ENCODE assay signal across 22 mouse cellular contexts in genomic region chr3:136865176-136865859, GRCm38 (mm10).
DNase-seq lines count a peak whose midpoint lies in the region; ATAC-seq and TF ChIP-seq lines count a peak whose summit lies in the region.
"Had no signal": no experiment of that assay in that cellular context is flagged by ENCODE, and none has a peak within 500 bp of the region (broad histone marks: within the 10 kb centered on the region; RNA-seq: fewer than 3 reads in every experiment).

No protein-coding gene starts in this region.

- DNase-seq in layer of hippocampus, adult 2 months (ENCODE audit: low spot score in 2 of 2), result no peak
- DNase-seq in layer of hippocampus, adult 11-12 months (ENCODE audit: low spot score), result no peak
- DNase-seq in lung, postnatal 25 days (ENCODE audit: low spot score), result no peak
- DNase-seq in midbrain, embryonic 14.5 days, result no peak
- DNase-seq: adrenal gland, postnatal 25 days; B cell, adult 2 months; cerebellum, adult 11 months; cerebellum, adult 18-20 months; cerebellum, adult 8-10 months; cerebellum, adult 9-11 months; cerebellum, postnatal 14 days; cerebellum, postnatal 36 days; embryo, embryonic 11 days had no signal

- no peak overlapping the region for H3K9ac ChIP-seq in lung, embryonic 15.5 days
- no peak overlapping the region for H3K9ac ChIP-seq in midbrain, embryonic 16.5 days (ENCODE audit: low read depth, low read length)
- no peak overlapping the region for H3K9ac ChIP-seq in midbrain, embryonic 14.5 days (replicated peaks; ENCODE audit: low read length)
- H3K9ac ChIP-seq: embryonic facial prominence, embryonic 13.5 days; embryonic facial prominence, embryonic 15.5 days; forebrain, embryonic 12.5 days had no signal

- no peak overlapping the region for H3K4me3 ChIP-seq in layer of hippocampus, adult 2 months
- H3K4me3 ChIP-seq in lung, embryonic 15.5 days, result no peak overlapping the region
- H3K4me3 ChIP-seq in midbrain, embryonic 16.5 days (ENCODE audit: low read depth, low read length), result no peak overlapping the region
- H3K4me3 ChIP-seq in midbrain, embryonic 14.5 days (replicated peaks; ENCODE audit: low read depth, low read length), result no peak overlapping the region
- H3K4me3 ChIP-seq: embryonic facial prominence, embryonic 13.5 days; embryonic facial prominence, embryonic 15.5 days; erythroblast, embryonic 14.5 days; forebrain, embryonic 10.5 days; forebrain, embryonic 12.5 days had no signal

- no peak overlapping the region for H3K4me2 ChIP-seq in lung, embryonic 15.5 days
- H3K4me2 ChIP-seq in midbrain, embryonic 16.5 days (ENCODE audit: low read length), result no peak overlapping the region
- no peak overlapping the region for H3K4me2 ChIP-seq in midbrain, embryonic 14.5 days (ENCODE audit: low read length)
- H3K4me2 ChIP-seq: embryonic facial prominence, embryonic 13.5 days; embryonic facial prominence, embryonic 15.5 days; forebrain, embryonic 12.5 days had no signal

- peak overlapping the region; percentile 20; the same call in 1 of the 2 replicates for H3K27ac ChIP-seq in layer of hippocampus, adult 2 months
- H3K27ac ChIP-seq in lung, embryonic 15.5 days, result peak overlapping the region; percentile 47
- peak overlapping the region; percentile 17; the same call in 1 of the 2 replicates for H3K27ac ChIP-seq in midbrain, embryonic 16.5 days (ENCODE audit: low read length)
- H3K27ac ChIP-seq in midbrain, embryonic 14.5 days (replicated peaks; ENCODE audit: low read depth, low read length), result no peak overlapping the region
- H3K27ac ChIP-seq: embryonic facial prominence, embryonic 13.5 days; embryonic facial prominence, embryonic 15.5 days; forebrain, embryonic 10.5 days; forebrain, embryonic 12.5 days had no signal

- WGBS in lung, embryonic 15.5 days, result 70% methylated on average over 4 of the region's 4 CpGs
- WGBS in midbrain, embryonic 16.5 days, result 93% methylated on average over 4 of the region's 4 CpGs
- WGBS in midbrain, embryonic 14.5 days, result 94% methylated on average over 4 of the region's 4 CpGs

- H3K9me3 ChIP-seq in lung, embryonic 15.5 days, result no peaks in the 10 kb centered on the region
- no peaks in the 10 kb centered on the region for H3K9me3 ChIP-seq in midbrain, embryonic 16.5 days (replicated peaks; ENCODE audit: control insufficient read depth, low read length, poor library complexity, severe bottlenecking)
- H3K9me3 ChIP-seq in midbrain, embryonic 14.5 days (ENCODE audit: control insufficient read depth, low read length), result no peaks in the 10 kb centered on the region
- H3K9me3 ChIP-seq: embryonic facial prominence, embryonic 13.5 days; embryonic facial prominence, embryonic 15.5 days; forebrain, embryonic 10.5 days; forebrain, embryonic 12.5 days had no signal

- peaks cover 13% of the 10 kb centered on the region for H3K4me1 ChIP-seq in lung, embryonic 15.5 days
- no peaks in the 10 kb centered on the region; the same call in 1 of the 2 replicates for H3K4me1 ChIP-seq in midbrain, embryonic 16.5 days (ENCODE audit: control insufficient read depth, insufficient read depth, low read length)
- no peaks in the 10 kb centered on the region for H3K4me1 ChIP-seq in midbrain, embryonic 14.5 days (ENCODE audit: control insufficient read depth, insufficient read depth, low read length)
- H3K4me1 ChIP-seq: forebrain, embryonic 10.5 days had no signal

- no peak for ATAC-seq in lung, embryonic 15.5 days (ENCODE audit: borderline replicate concordance, extremely low read depth, low FRiP score, low TSS enrichment)
- ATAC-seq in midbrain, embryonic 16.5 days, result no peak
- no peak for ATAC-seq in midbrain, embryonic 14.5 days (ENCODE audit: low FRiP score, low TSS enrichment)
- ATAC-seq: CD4-positive, CD25-positive, alpha-beta regulatory T cell, adult 4 months; forebrain, embryonic 16.5 days had no signal

- no peak for TF ChIP-seq CTCF in layer of hippocampus, adult 2 months (conservative IDR thresholded peaks at IDR 0.05)

- H3K36me3 ChIP-seq in lung, embryonic 15.5 days, result no peaks in the 10 kb centered on the region
- no peaks in the 10 kb centered on the region for H3K36me3 ChIP-seq in midbrain, embryonic 16.5 days (ENCODE audit: control insufficient read depth, insufficient read depth, low read length)
- no peaks in the 10 kb centered on the region for H3K36me3 ChIP-seq in midbrain, embryonic 14.5 days (ENCODE audit: control insufficient read depth, insufficient read depth, low read length)
- H3K36me3 ChIP-seq: embryonic facial prominence, embryonic 13.5 days; embryonic facial prominence, embryonic 15.5 days; forebrain, embryonic 10.5 days; forebrain, embryonic 12.5 days had no signal

- no peaks in the 10 kb centered on the region for H3K27me3 ChIP-seq in lung, embryonic 15.5 days
- no peaks in the 10 kb centered on the region for H3K27me3 ChIP-seq in midbrain, embryonic 16.5 days (ENCODE audit: control insufficient read depth, insufficient read depth, low read depth, low read length)
- H3K27me3 ChIP-seq in midbrain, embryonic 14.5 days (ENCODE audit: control insufficient read depth, insufficient read depth, low read length), result no peaks in the 10 kb centered on the region
- H3K27me3 ChIP-seq: embryonic facial prominence, embryonic 13.5 days; embryonic facial prominence, embryonic 15.5 days; forebrain, embryonic 12.5 days had no signal
